Mouse (Mus musculus): ENCODE data around the gene Hira.
"Not testable (repeated sequence)": the region's sequence is repeated elsewhere in the genome, so short reads cannot be mapped to it uniquely, and the experiment has no call there.

Gene Hira

GRCm38 (mm10) chr16:18876442-18877308 is at the start of gene Hira, which contains the start of gene Mrpl40:
Gene Hira (plus strand): TSS chr16:18877037.
Gene Mrpl40 (minus strand): TSS chr16:18876862.
- peak; percentile 88 to 93 for DNase-seq (ENCODE audit: low spot score in 2 of 2)

DNA sequence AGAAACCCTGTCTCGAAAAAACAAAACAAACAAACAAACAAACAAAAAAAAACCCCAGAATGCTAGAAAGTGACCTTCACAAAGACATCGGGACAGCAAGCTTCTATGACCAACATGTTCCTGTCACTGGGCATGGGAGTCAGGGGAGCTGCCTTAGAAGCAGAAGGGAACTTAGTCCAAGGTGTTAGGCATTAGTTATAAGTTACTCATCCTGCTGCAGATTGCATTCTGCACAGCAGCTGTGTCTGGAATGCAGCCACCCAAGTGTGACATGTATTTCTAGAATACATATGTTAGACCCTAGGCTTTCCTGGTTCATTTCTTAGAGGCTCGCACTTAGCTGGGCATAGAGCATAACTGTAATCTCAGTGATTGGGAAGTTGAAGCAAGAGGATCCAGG is 48.2 kb upstream of the Hira start:
- no peak for DNase-seq (ENCODE audit: low spot score in 2 of 2)

DNA sequence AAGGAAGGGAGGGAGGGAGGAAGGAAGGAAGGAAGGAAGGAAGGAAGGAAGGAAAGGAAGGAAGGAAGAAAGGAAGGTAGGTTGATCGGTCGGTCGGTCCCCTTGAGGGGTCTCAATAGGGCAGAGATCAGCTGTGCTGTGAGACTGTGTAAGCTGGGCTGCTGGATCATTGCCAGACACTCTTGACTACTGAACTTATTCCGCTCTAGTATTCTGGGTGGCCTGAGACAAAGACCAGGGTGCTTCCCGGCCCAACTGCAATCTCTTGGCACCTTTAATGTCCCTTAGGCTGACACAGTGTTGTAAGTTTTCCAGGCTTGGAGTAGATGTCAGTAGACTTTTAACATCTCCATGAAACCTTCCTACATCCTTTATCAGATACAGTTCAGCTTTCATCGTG is 47.7 kb upstream of the Hira start:
- no peak for DNase-seq (ENCODE audit: low spot score in 2 of 2)

DNA sequence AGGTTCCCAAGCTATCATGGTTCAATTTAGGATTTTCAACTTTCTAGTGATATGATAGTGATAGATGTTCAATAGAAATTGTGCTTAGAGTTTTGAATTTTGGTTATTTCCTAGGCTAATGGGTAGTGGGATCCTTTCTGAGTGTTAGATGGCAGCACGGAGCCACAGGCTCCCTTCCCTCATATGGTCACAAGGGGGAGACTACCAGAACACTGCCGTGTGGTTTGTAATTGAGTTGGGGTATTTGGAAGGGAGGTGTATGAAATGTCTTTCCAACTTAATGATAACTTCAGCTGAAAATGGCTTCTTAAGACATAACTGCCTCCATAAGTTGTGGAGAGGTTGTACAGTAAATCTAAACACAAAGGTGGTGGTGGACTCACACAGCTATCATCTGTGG is 43.4 kb upstream of the Hira start:
- DNase-seq (ENCODE audit: low spot score in 2 of 2), result no peak

DNA sequence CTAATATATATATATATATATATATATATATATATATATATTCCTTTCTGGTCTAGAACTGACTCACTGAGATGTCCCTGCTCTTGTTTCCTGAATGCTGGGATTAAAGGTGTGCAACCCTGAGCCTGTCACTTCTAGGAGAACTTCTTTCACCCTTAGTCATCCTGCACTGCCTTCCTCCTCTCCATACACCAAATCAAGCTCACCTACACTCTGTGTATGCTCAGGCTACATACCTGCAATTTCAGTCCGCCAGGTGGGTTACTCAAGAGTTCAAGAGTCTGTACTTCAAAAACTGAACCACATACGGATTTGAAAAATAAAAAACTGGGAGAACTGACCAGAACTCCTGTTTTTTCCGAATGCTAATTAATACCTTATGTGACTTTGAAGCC is 40.8 kb upstream of the Hira start:
- DNase-seq (ENCODE audit: low spot score in 2 of 2), result no peak

GRCm38 (mm10) chr16:18836468-18837208 is 40.2 kb upstream of the Hira start, which contains the start of the genes 2510002D24Rik and Gm28539:
Gene 2510002D24Rik (plus strand): TSS chr16:18836578.
Gene Gm28539 (plus strand): TSS chr16:18836584.
- DNase-seq (ENCODE audit: low spot score in 2 of 2), result peak; percentile 83 to 96

GRCm38 (mm10) chr16:18838346-18838745 is 38.5 kb upstream of the Hira start:
- DNase-seq (ENCODE audit: low spot score in 2 of 2), result no peak

- DNase-seq (ENCODE audit: low spot score in 2 of 2), result no peak
These were observed 30.5 kb upstream of the Hira start for GRCm38 (mm10) chr16:18846301-18846820.

GRCm38 (mm10) chr16:18849521-18850190 is 27.2 kb upstream of the Hira start:
- DNase-seq (ENCODE audit: low spot score in 2 of 2), result not testable (repeated sequence)

- DNase-seq (ENCODE audit: low spot score in 2 of 2), result peak; percentile 50 to 66
These were observed 18.3 kb upstream of the Hira start for GRCm38 (mm10) chr16:18858551-18858950.

- DNase-seq (ENCODE audit: low spot score in 2 of 2), result no peak
These were observed 16.7 kb upstream of the Hira start for GRCm38 (mm10) chr16:18860186-18860585.

GRCm38 (mm10) chr16:18870495-18870894 is 6.3 kb upstream of the Hira start:
- DNase-seq (ENCODE audit: low spot score in 2 of 2), result not testable (repeated sequence)

GRCm38 (mm10) chr16:18876091-18876441 is 771 bp upstream of the Hira start:
- DNase-seq (ENCODE audit: low spot score in 2 of 2), result no peak

GRCm38 (mm10) chr16:18877386-18878090 is 701 bp downstream of the Hira start:
- DNase-seq (ENCODE audit: low spot score in 2 of 2), result peak; percentile 32 to 51

GRCm38 (mm10) chr16:18878091-18878720 is 1.4 kb downstream of the Hira start:
- DNase-seq (ENCODE audit: low spot score in 2 of 2), result no peak

DNA sequence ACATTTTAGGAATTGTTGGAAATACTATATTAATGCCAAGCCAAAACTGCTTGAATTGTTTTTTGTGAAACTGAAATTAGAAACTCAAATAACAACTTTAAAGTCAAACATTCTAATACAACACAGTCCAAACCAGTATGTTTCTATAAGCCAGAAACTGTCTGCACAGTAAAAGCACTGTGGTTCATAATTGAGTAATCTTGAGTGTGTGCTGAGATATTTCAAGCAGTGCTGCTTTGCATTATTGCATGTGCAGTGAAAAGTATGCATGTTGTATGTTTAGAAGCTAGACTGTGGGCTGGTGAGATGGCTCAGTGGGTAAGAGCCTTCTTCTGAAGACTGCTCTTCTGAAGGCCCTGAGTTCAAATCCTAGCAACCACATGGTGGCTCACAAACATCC is 7.2 kb downstream of the Hira start:
- DNase-seq (ENCODE audit: low spot score in 2 of 2), result no peak

- DNase-seq (ENCODE audit: low spot score in 2 of 2), result no peak
These were observed 17.1 kb downstream of the Hira start for GRCm38 (mm10) chr16:18893840-18894372.

- DNase-seq (ENCODE audit: low spot score in 2 of 2), result no peak
These were observed 18.4 kb downstream of the Hira start for GRCm38 (mm10) chr16:18895249-18895648.

GRCm38 (mm10) chr16:18896429-18896828 is 19.6 kb downstream of the Hira start:
- no peak for DNase-seq (ENCODE audit: low spot score in 2 of 2)

DNA sequence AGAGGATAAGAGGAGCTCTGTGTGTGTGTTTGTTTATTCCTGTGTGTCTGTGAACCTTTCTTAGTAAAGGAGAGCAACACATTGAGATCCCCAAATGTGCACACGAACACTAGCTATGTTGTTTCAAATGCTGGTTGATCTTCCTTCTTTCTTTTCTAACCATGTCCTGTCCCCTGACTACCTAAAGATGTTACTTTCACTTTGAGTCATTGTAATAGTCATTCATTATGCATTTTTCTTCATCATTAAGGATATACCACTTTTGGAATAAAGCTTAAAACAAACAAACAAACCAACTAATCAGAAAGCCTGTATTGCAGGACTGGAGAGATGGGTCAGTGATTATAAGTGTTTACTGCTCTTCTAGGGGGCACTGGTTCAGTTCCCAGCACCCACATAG is 28.8 kb downstream of the Hira start:
- DNase-seq (ENCODE audit: low spot score in 2 of 2), result no peak

- no peak for DNase-seq (ENCODE audit: low spot score in 2 of 2)
These were observed 39.2 kb downstream of the Hira start for GRCm38 (mm10) chr16:18916064-18916463.

All from left cerebral cortex, adult 9 months (tissue).